Mouse (Mus musculus) stomach, postnatal 0 days (tissue): ENCODE results near the gene Spata4. TPM values are rescaled to one million over a fixed set of nuclear protein-coding genes. Genes with fewer than 3 reads are reported as not detected.

Experiments used
- ATAC-seq: fragments of 200-750 bp; cut with Nextera tagmentation; 2 replicates; pipeline ENCODE4 v1.8.0; 2017; ENCODE audit not compliant: low FRiP score, low TSS enrichment
- DNase-seq: peaks from one replicate; pipeline ENCODE4 v3.0.0-alpha.2; 2016; ENCODE audit warnings: low spot score
- H3K27ac ChIP-seq: fragments of 300-500 bp; sonication (generic); replicated peaks from 2 replicates; pipeline ENCODE4 v1.5.1; 2014; ENCODE audit warnings: mild to moderate bottlenecking, control low read depth
- H3K27me3 ChIP-seq: fragments of 300-500 bp; sonication (generic); 2 replicates; pipeline ENCODE4 v1.6.1; 2014; ENCODE audit warnings: low read length; ENCODE audit not compliant: control insufficient read depth, insufficient read depth
- H3K36me3 ChIP-seq: fragments of 300-500 bp; sonication (generic); 2 replicates; pipeline ENCODE4 v1.6.1; 2014; ENCODE audit warnings: low read length, mixed read lengths; ENCODE audit not compliant: control insufficient read depth, insufficient read depth
- H3K4me1 ChIP-seq: fragments of 300-500 bp; sonication (generic); replicated peaks from 2 replicates; pipeline ENCODE4 v1.6.1; 2014; ENCODE audit warnings: antibody characterized with exemption; ENCODE audit not compliant: control insufficient read depth, insufficient read depth
- H3K4me2 ChIP-seq: fragments of 300-500 bp; sonication (generic); replicated peaks from 2 replicates; pipeline ENCODE4 v1.6.1; 2014; ENCODE audit warnings: low read depth, mild to moderate bottlenecking, control low read depth, moderate library complexity
- H3K4me3 ChIP-seq: fragments of 300-500 bp; sonication (generic); 2 replicates; pipeline ENCODE4 v1.5.1; 2014; ENCODE audit warnings: low read depth, low read length, control low read depth
- H3K9ac ChIP-seq: fragments of 300-500 bp; sonication (generic); 2 replicates; pipeline ENCODE4 v1.6.1; 2014; ENCODE audit warnings: mild to moderate bottlenecking, low read length, control low read depth, mixed read lengths
- H3K9me3 ChIP-seq: fragments of 300-500 bp; sonication (generic); 2 replicates; pipeline ENCODE4 v1.6.1; 2016; ENCODE audit warnings: low read length; ENCODE audit not compliant: control insufficient read depth
- CTCF ChIP-seq: IDR thresholded peaks from 2 replicates; pipeline ENCODE4 v1.5.1; 2016; ENCODE audit warnings: antibody characterized with exemption, low read depth, mild to moderate bottlenecking, moderate library complexity
- EP300 ChIP-seq: optimal IDR thresholded peaks from 2 replicates; pipeline ENCODE3; 2016; ENCODE audit warnings: antibody characterized with exemption
- WGBS: fragments of 180-500 bp; shearing (Covaris S2); extraction: QIAGEN DNeasy Blood & Tissue Kit; methylation state at CpG from one replicate; pipeline ENCODE4 v1.1.7; 2014; 5-methylcytosine and 5-hydroxymethylcytosine counted together
- polyA plus RNA-seq: library from polyadenylated mRNA; unstranded; fragments of >200 nt; fragmentation: Nextera tagmentation; extraction: Ambion mirVana; gene quantifications from 2 replicates; pipeline ENCODE4 v1.2.1, GENCODE M21; 2015

Gene Spata4
- polyA plus RNA-seq, 1 experiment from 2014 or later = not detected

- H3K4me3 ChIP-seq = no peak overlapping the region
- no peaks in the 10 kb centered on the region for H3K27me3 ChIP-seq
- ATAC-seq = no peak
- TF ChIP-seq EP300 (no peak), CTCF (no peak)
- no peaks in the 10 kb centered on the region for H3K9me3 ChIP-seq
- 43% methylated on average over 15 of the region's 15 CpGs for WGBS
- no peak overlapping the region for H3K27ac ChIP-seq
- H3K36me3 ChIP-seq = no peaks in the 10 kb centered on the region
- DNase-seq = no peak
- H3K9ac ChIP-seq = no peak overlapping the region
- no peaks in the 10 kb centered on the region for H3K4me1 ChIP-seq
- H3K4me2 ChIP-seq = no peak overlapping the region
These were observed 29.7 kb upstream of the Spata4 start for GRCm38 (mm10) chr8:54570618-54571609.

GRCm38 (mm10) chr8:54581436-54581835, 19.1 kb upstream of the Spata4 start:
- H3K36me3 ChIP-seq = no peaks in the 10 kb centered on the region
- H3K9me3 ChIP-seq = no peaks in the 10 kb centered on the region
- H3K4me1 ChIP-seq = no peaks in the 10 kb centered on the region
- no peaks in the 10 kb centered on the region for H3K27me3 ChIP-seq
- H3K27ac ChIP-seq = no peak overlapping the region
- DNase-seq = no peak
- H3K4me2 ChIP-seq = no peak overlapping the region
- H3K4me3 ChIP-seq = no peak overlapping the region
- TF ChIP-seq CTCF (no peak), EP300 (no peak)
- WGBS = 86% methylated on average over 3 of the region's 3 CpGs
- H3K9ac ChIP-seq = no peak overlapping the region
- ATAC-seq = no peak

- no peaks in the 10 kb centered on the region for H3K36me3 ChIP-seq
- no peaks in the 10 kb centered on the region for H3K27me3 ChIP-seq
- no peak overlapping the region for H3K4me3 ChIP-seq
- 46% methylated on average over 1 of the region's 1 CpGs for WGBS
- H3K27ac ChIP-seq = no peak overlapping the region
- TF ChIP-seq CTCF (no peak), EP300 (no peak)
- no peak for ATAC-seq
- H3K9ac ChIP-seq = no peak overlapping the region
- H3K9me3 ChIP-seq = no peaks in the 10 kb centered on the region
- no peak overlapping the region for H3K4me2 ChIP-seq
- no peaks in the 10 kb centered on the region for H3K4me1 ChIP-seq
- DNase-seq = no peak
These were observed 17.7 kb upstream of the Spata4 start for GRCm38 (mm10) chr8:54582886-54583285.

GRCm38 (mm10) chr8:54594634-54595033, 5.9 kb upstream of the Spata4 start:
- no peak for ATAC-seq
- Histone ChIP-seq H3K9me3 (no peaks in the 10 kb centered on the region), H3K4me3 (no peak overlapping the region), H3K4me1 (no peaks in the 10 kb centered on the region), H3K9ac (no peak overlapping the region), H3K4me2 (no peak overlapping the region), H3K36me3 (no peaks in the 10 kb centered on the region), H3K27ac (no peak overlapping the region), H3K27me3 (no peaks in the 10 kb centered on the region)
- 72% methylated on average over 5 of the region's 5 CpGs for WGBS
- DNase-seq = no peak
- TF ChIP-seq EP300 = no peak
- TF ChIP-seq CTCF = no peak

- Histone ChIP-seq H3K27me3 (no peaks in the 10 kb centered on the region), H3K9ac (no peak overlapping the region), H3K4me1 (no peaks in the 10 kb centered on the region), H3K4me2 (no peak overlapping the region), H3K4me3 (no peak overlapping the region), H3K36me3 (no peaks in the 10 kb centered on the region), H3K9me3 (no peaks in the 10 kb centered on the region), H3K27ac (no peak overlapping the region)
- ATAC-seq (no peak), DNase-seq (no peak)
- WGBS = 74% methylated on average over 2 of the region's 2 CpGs
- TF ChIP-seq EP300 (no peak), CTCF (no peak)
These were observed 4.5 kb upstream of the Spata4 start for GRCm38 (mm10) chr8:54596051-54596450.

GRCm38 (mm10) chr8:54596940-54597339, 3.6 kb upstream of the Spata4 start:
- no peak overlapping the region for H3K27ac ChIP-seq
- DNase-seq (no peak), ATAC-seq (no peak)
- H3K4me1 ChIP-seq = no peaks in the 10 kb centered on the region
- WGBS = 80% methylated on average over 2 of the region's 2 CpGs
- no peaks in the 10 kb centered on the region for H3K36me3 ChIP-seq
- H3K4me3 ChIP-seq = no peak overlapping the region
- no peaks in the 10 kb centered on the region for H3K9me3 ChIP-seq
- no peak for TF ChIP-seq EP300
- no peak for TF ChIP-seq CTCF
- H3K4me2 ChIP-seq = no peak overlapping the region
- H3K27me3 ChIP-seq = no peaks in the 10 kb centered on the region
- no peak overlapping the region for H3K9ac ChIP-seq
